Mouse (Mus musculus) cerebellum, adult 2 months (tissue): ENCODE measurements at regions not wholly inside any gene's neighbourhood (a gene's known extent, or its start where the extent isn't known, plus 50 kb on each side); places are given as distances from the start of the nearest gene placed in this dataset.

Source experiments
- CTCF ChIP-seq: fragments of 200-500 bp; IDR thresholded peaks from 2 replicates; pipeline ENCODE4 v1.5.1; 2011; ENCODE audit warnings: low read depth, mild to moderate bottlenecking, control low read depth, low read length, moderate library complexity, borderline replicate concordance; ENCODE audit not compliant: insufficient read depth
- POLR2A ChIP-seq: fragments of 200-500 bp; IDR thresholded peaks from 2 replicates; pipeline ENCODE4 v1.6.1; 2011; ENCODE audit warnings: low read length, control low read depth, borderline replicate concordance; ENCODE audit not compliant: insufficient read depth

GRCm38 (mm10) chr10:30265129-30265528 lies 64.8 kb upstream of the Cenpw start:
- TF ChIP-seq CTCF = no peak
- TF ChIP-seq POLR2A = no peak
